Mouse (Mus musculus) hindbrain, embryonic 11.5 days (tissue): ENCODE measurements around the gene Dgki. TPM values are rescaled to one million over a fixed set of nuclear protein-coding genes. Genes with fewer than 3 reads are reported as not detected.

Experiments
- ATAC-seq: fragments of 200-750 bp; cut with Nextera tagmentation; 2 replicates; pipeline ENCODE4 v1.8.0; 2017; ENCODE audit warnings: mild to moderate bottlenecking, moderate TSS enrichment, moderate library complexity; ENCODE audit not compliant: low FRiP score
- DNase-seq: peaks from one replicate; pipeline ENCODE4 v3.0.0-alpha.2; 2015; ENCODE audit warnings: low spot score
- H3K27ac ChIP-seq: fragments of 300-500 bp; sonication (generic); 2 replicates; pipeline ENCODE4 v1.5.1; 2014; ENCODE audit warnings: mild to moderate bottlenecking, low read depth, low read length
- H3K27me3 ChIP-seq: fragments of 300-500 bp; sonication (generic); 2 replicates; pipeline ENCODE4 v1.6.1; 2014; ENCODE audit warnings: mild to moderate bottlenecking, low read length, moderate library complexity, mixed read lengths; ENCODE audit not compliant: control insufficient read depth, insufficient read depth
- H3K36me3 ChIP-seq: fragments of 300-500 bp; sonication (generic); 2 replicates; pipeline ENCODE4 v1.6.1; 2014; ENCODE audit warnings: mild to moderate bottlenecking, low read length, moderate library complexity, mixed read lengths; ENCODE audit not compliant: control insufficient read depth, insufficient read depth
- H3K4me1 ChIP-seq: fragments of 300-500 bp; sonication (generic); replicated peaks from 2 replicates; pipeline ENCODE4 v1.6.1; 2014; ENCODE audit warnings: low read length, mixed read lengths; ENCODE audit not compliant: control insufficient read depth, insufficient read depth
- H3K4me2 ChIP-seq: fragments of 300-500 bp; sonication (generic); replicated peaks from 2 replicates; pipeline ENCODE4 v1.6.1; 2014; ENCODE audit warnings: mild to moderate bottlenecking, low read depth, low read length
- H3K4me3 ChIP-seq: fragments of 300-500 bp; sonication (generic); 2 replicates; pipeline ENCODE4 v1.5.1; 2014; ENCODE audit warnings: low read depth, low read length
- H3K9ac ChIP-seq: fragments of 300-500 bp; sonication (generic); 2 replicates; pipeline ENCODE4 v1.6.1; 2014; ENCODE audit warnings: low read depth, low read length
- H3K9me3 ChIP-seq: fragments of 300-500 bp; sonication (generic); 2 replicates; pipeline ENCODE4 v1.6.1; 2016; ENCODE audit warnings: low read length; ENCODE audit not compliant: control insufficient read depth
- WGBS: fragments of 180-500 bp; shearing (Covaris S2); extraction: QIAGEN DNeasy Blood & Tissue Kit; methylation state at CpG from one replicate; pipeline ENCODE4 v1.1.7; 2014; 5-methylcytosine and 5-hydroxymethylcytosine counted together
- polyA plus RNA-seq: library from polyadenylated mRNA; unstranded; fragments of >200 nt; fragmentation: Nextera tagmentation; extraction: Ambion mirVana; gene quantifications from 2 replicates; pipeline ENCODE4 v1.2.1, GENCODE M21; 2014

Gene Dgki
- polyA plus RNA-seq, 1 experiment from 2014 or later, result 2.6 TPM

DNA sequence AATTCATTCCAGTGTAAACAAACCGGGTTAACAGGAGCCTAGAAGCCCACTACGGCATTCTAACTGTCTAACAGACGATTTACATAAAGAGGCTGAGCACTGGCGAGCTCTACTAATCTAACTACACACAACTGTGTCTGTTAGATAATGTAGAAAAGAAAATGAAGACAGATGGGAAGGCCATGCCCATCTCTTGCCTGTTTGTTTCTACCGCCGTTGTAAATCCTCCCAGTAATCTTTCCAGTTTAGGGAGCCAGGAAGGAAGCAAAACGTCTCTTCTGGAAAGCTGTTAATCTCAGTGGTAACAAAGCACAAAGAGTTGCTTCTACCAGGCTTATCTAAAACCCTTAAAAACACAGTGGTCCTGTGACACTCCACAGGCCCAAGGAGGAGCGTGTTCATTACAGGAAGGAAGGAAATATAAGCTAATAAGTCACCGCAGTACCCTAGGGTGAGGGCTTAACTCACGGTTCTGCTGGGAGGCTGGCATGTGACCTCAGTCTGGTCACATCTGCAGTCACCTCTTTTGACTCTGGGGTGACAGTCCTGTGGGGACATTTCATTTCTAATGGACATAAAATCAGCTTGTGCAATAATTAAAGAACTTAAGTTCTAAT lies 235.7 kb downstream of the Dgki start:
- 66% methylated on average over 10 of the region's 10 CpGs for WGBS
- DNase-seq (no peak), ATAC-seq (no peak)
- no peaks in the 10 kb centered on the region for H3K4me1 ChIP-seq
- H3K27me3 ChIP-seq, result no peaks in the 10 kb centered on the region
- H3K4me2 ChIP-seq, result no peak overlapping the region
- H3K9ac ChIP-seq, result no peak overlapping the region
- no peak overlapping the region for H3K4me3 ChIP-seq
- no peaks in the 10 kb centered on the region for H3K36me3 ChIP-seq
- no peaks in the 10 kb centered on the region for H3K9me3 ChIP-seq
- H3K27ac ChIP-seq, result no peak overlapping the region

- H3K36me3 ChIP-seq, result no peaks in the 10 kb centered on the region
- 93% methylated on average over 7 of the region's 7 CpGs for WGBS
- no peak overlapping the region for H3K9ac ChIP-seq
Measured at GRCm38 (mm10) chr6:37063266-37063665, 236.7 kb downstream of the Dgki start.

DNA sequence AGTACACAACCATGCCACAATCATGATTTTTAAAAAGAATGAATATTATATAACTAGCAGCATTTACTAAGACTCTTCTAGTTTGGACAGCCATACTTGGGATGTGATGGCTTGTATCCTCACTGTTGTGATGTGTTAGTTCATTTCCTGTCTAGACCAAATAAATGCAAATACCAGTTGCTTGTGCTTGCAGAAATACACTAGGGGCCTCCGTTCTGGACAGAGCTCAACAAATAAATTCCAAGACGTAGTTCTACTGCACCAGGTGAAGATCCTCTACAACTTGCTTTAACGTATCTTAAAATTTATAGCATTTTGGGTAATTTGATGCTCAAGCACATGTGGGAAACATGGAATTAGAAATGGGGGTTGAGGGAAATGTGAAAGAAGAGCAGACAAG lies 239.9 kb downstream of the Dgki start:
- Histone ChIP-seq H3K27me3 (no peaks in the 10 kb centered on the region), H3K27ac (no peak overlapping the region), H3K4me3 (no peak overlapping the region), H3K9me3 (no peaks in the 10 kb centered on the region), H3K4me2 (no peak overlapping the region), H3K4me1 (no peaks in the 10 kb centered on the region), H3K36me3 (no peaks in the 10 kb centered on the region), H3K9ac (no peak overlapping the region)
- ATAC-seq (no peak), DNase-seq (no peak)
- 94% methylated on average over 3 of the region's 3 CpGs for WGBS

More at GRCm38 (mm10) chr6:37063266-37063665, 236.7 kb downstream of the Dgki start:
- DNase-seq, result no peak
- no peak overlapping the region for H3K27ac ChIP-seq
- H3K9me3 ChIP-seq, result no peaks in the 10 kb centered on the region
- no peak overlapping the region for H3K4me2 ChIP-seq
- H3K4me3 ChIP-seq, result no peak overlapping the region
- H3K27me3 ChIP-seq, result no peaks in the 10 kb centered on the region
- no peak for ATAC-seq
- no peaks in the 10 kb centered on the region for H3K4me1 ChIP-seq

DNA sequence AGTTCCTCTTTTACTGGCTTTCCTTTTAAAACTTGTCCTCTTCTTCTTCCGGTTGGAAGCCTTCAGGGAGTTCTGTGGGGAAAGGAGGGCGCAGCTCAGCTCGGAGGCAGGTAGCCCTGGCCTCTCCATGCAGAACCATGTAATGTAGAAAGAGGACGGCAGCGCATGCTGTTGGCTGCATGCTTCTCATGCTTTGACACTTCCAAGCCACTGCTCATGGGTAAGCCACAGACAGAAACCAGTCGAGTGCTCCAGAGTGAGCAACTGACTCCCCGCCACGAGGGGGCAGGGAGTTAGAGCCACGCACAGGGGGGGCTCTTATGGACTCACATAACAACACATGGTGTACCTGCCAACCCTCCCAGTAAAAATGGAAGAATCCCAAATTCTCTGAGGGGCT lies 242.0 kb downstream of the Dgki start:
- H3K4me2 ChIP-seq, result no peak overlapping the region
- no peaks in the 10 kb centered on the region for H3K4me1 ChIP-seq
- WGBS, result 89% methylated on average over 9 of the region's 9 CpGs
- H3K9me3 ChIP-seq, result no peaks in the 10 kb centered on the region
- DNase-seq (no peak), ATAC-seq (no peak)
- H3K36me3 ChIP-seq, result no peaks in the 10 kb centered on the region
- H3K27me3 ChIP-seq, result no peaks in the 10 kb centered on the region
- no peak overlapping the region for H3K4me3 ChIP-seq
- H3K9ac ChIP-seq, result no peak overlapping the region
- H3K27ac ChIP-seq, result no peak overlapping the region

GRCm38 (mm10) chr6:37057536-37057935 lies 242.4 kb downstream of the Dgki start:
- H3K4me3 ChIP-seq, result no peak overlapping the region
- H3K9ac ChIP-seq, result no peak overlapping the region
- H3K27ac ChIP-seq, result no peak overlapping the region
- 95% methylated on average over 7 of the region's 7 CpGs for WGBS
- no peaks in the 10 kb centered on the region for H3K9me3 ChIP-seq
- DNase-seq (no peak), ATAC-seq (no peak)
- no peak overlapping the region for H3K4me2 ChIP-seq
- no peaks in the 10 kb centered on the region for H3K4me1 ChIP-seq
- no peaks in the 10 kb centered on the region for H3K27me3 ChIP-seq
- no peaks in the 10 kb centered on the region for H3K36me3 ChIP-seq

DNA sequence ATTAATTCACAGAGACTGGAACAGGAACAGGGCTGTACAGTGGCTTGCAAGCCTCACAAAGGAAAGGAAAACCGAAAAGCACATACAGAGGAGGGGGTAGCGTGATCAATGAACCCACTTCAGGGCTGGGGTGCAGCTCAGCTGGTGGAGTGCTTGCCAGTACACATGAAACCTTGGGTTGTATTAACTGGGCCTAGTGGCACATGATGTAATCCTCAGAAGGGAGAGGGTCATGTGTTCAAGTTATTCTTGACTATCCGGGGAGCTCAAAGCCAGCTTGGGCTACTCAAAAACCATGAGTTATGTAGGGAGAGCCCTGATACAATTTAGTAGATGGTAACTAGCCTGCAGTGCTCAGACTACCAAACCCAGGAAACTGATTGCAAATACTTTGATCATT lies 244.3 kb downstream of the Dgki start:
- Histone ChIP-seq H3K4me3 (no peak overlapping the region), H3K27me3 (no peaks in the 10 kb centered on the region), H3K4me1 (no peaks in the 10 kb centered on the region), H3K9ac (no peak overlapping the region), H3K4me2 (no peak overlapping the region), H3K27ac (no peak overlapping the region), H3K36me3 (no peaks in the 10 kb centered on the region), H3K9me3 (no peaks in the 10 kb centered on the region)
- WGBS, result 89% methylated on average over 3 of the region's 3 CpGs
- DNase-seq (no peak), ATAC-seq (no peak)

DNA sequence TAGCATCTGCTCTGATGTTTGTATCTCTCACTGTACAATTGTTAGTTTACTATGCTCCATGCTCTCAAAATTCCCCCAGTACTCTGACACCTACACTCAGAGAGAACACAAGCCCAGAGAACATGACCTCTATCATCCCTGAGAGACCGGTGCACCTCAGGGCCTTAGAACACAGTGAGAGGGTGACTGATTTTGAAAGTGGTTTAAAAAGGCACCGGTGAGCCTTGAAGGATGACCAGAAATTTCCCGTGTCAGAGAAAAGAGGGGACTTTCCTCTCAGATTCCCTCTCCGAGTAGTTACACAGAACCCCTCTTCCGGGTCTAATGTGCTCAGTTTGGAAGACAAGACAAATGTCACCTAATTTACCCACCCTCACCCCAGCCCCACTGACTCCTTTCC lies 244.9 kb downstream of the Dgki start:
- Histone ChIP-seq H3K36me3 (no peaks in the 10 kb centered on the region), H3K4me2 (no peak overlapping the region), H3K4me3 (no peak overlapping the region), H3K9ac (no peak overlapping the region), H3K4me1 (no peaks in the 10 kb centered on the region), H3K9me3 (no peaks in the 10 kb centered on the region), H3K27me3 (no peaks in the 10 kb centered on the region), H3K27ac (no peak overlapping the region)
- ATAC-seq, result no peak
- WGBS, result 81% methylated on average over 5 of the region's 5 CpGs
- no peak for DNase-seq

GRCm38 (mm10) chr6:37054435-37055020 lies 245.5 kb downstream of the Dgki start:
- Histone ChIP-seq H3K36me3 (no peaks in the 10 kb centered on the region), H3K4me3 (no peak overlapping the region), H3K9me3 (no peaks in the 10 kb centered on the region), H3K9ac (no peak overlapping the region), H3K4me2 (no peak overlapping the region), H3K27ac (no peak overlapping the region), H3K4me1 (no peaks in the 10 kb centered on the region), H3K27me3 (no peaks in the 10 kb centered on the region)
- ATAC-seq (no peak), DNase-seq (peak; percentile 63)
- WGBS, result 53% methylated on average over 6 of the region's 6 CpGs

DNA sequence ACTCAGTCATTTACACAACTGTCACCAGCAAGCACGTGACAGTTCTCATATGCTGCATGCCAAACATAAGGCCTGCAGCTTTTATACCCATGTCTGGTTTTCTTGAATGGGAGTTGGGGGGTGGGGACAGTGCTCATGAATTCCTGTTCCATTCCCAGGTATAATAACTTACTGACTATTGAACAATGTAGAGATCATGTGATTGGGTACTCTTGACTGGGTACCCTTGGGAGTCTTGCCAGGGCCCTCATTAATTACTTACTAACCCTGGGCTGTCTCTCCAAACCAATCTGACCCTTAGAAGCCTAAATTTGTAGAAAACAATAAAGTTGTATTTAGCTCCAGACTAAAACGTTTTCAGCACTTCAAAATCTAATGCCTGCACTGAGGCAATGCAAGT lies 246.6 kb downstream of the Dgki start:
- Histone ChIP-seq H3K27ac (no peak overlapping the region), H3K27me3 (no peaks in the 10 kb centered on the region), H3K9me3 (no peaks in the 10 kb centered on the region), H3K4me1 (no peaks in the 10 kb centered on the region), H3K9ac (no peak overlapping the region), H3K36me3 (no peaks in the 10 kb centered on the region), H3K4me3 (no peak overlapping the region), H3K4me2 (no peak overlapping the region)
- 70% methylated on average over 2 of the region's 2 CpGs for WGBS
- no peak for DNase-seq
- no peak for ATAC-seq
